Mouse (Mus musculus): ENCODE data around the gene Ppm1b. TPM values are rescaled to one million over a fixed set of nuclear protein-coding genes. Genes with fewer than 3 reads are reported as not detected.

The Ppm1b gene
- total and polyA plus RNA-seq, 3 experiments: 45.7 to 51.6 TPM; not detected in 1

GRCm38 (mm10) chr17:85028093-85028739 lies 71.7 kb downstream of the Ppm1b start, which contains the start of gene Slc3a1:
Gene Slc3a1 (plus strand): TSS chr17:85028376.
- Histone ChIP-seq H3K4me1 (ENCODE audit: control insufficient read depth in 1 of 2, insufficient read depth in 2 of 2, low read length in 2 of 2) (no peaks in the 10 kb centered on the region), H3K4me3 (ENCODE audit: control insufficient read depth in 1 of 2, insufficient read depth in 1 of 2, low read depth in 2 of 2, low read length in 2 of 2) (no peak within 1 kb of the TSS), H3K27me3 (ENCODE audit: control insufficient read depth in 1 of 2, insufficient read depth in 2 of 2, low read length in 2 of 2) (peaks cover 0 to 2% of the 10 kb centered on the region in 2 experiments; a peak in 1 of 4 replicates), H3K36me3 (ENCODE audit: control insufficient read depth in 1 of 2, insufficient read depth in 2 of 2, low read length in 2 of 2) (no peaks in the 10 kb centered on the region), H3K27ac (ENCODE audit: control insufficient read depth, low read depth, low read length) (no peak within 1 kb of the TSS), H3K9me3 (replicated peaks; ENCODE audit: insufficient read depth, low read length) (no peaks in the 10 kb centered on the region), H3K79me2 (ENCODE audit: control insufficient read depth, insufficient read depth, low read length, poor library complexity) (no peaks in the 10 kb centered on the region), H3K9ac (ENCODE audit: control insufficient read depth, low read depth, low read length, poor library complexity, severe bottlenecking) (no peak within 1 kb of the TSS)
- no peak for DNase-seq (ENCODE audit: low read depth, low spot score)
- TF ChIP-seq MYB (IDR thresholded peaks at IDR 0.05; ENCODE audit: low read depth, low read length) (no peak), GABPA (IDR thresholded peaks at IDR 0.05; ENCODE audit: low read depth, low read length) (no peak), TAL1 (IDR thresholded peaks at IDR 0.05; ENCODE audit: low read length) (no peak), ZNF384 (IDR thresholded peaks at IDR 0.05; ENCODE audit: low read depth, low read length) (no peak)

GRCm38 (mm10) chr17:85028797-85029196 lies 72.3 kb downstream of the Ppm1b start:
- H3K36me3 ChIP-seq (ENCODE audit: control insufficient read depth in 1 of 2, insufficient read depth in 2 of 2, low read length in 2 of 2): no peaks in the 10 kb centered on the region
- H3K27me3 ChIP-seq (ENCODE audit: control insufficient read depth in 1 of 2, insufficient read depth in 2 of 2, low read length in 2 of 2): peaks cover 0 to 2% of the 10 kb centered on the region in 2 experiments; a peak in 1 of 4 replicates
- TF ChIP-seq E2F4 (IDR thresholded peaks at IDR 0.05; ENCODE audit: borderline replicate concordance, low read depth, low read length) (no peak), TCF12 (IDR thresholded peaks at IDR 0.05; ENCODE audit: low read depth, low read length) (no peak), EP300 (IDR thresholded peaks at IDR 0.05; ENCODE audit: low read depth in 1 of 2, low read length in 2 of 2) (no peak), USF2 (IDR thresholded peaks at IDR 0.05; ENCODE audit: borderline replicate concordance in 1 of 2, insufficient read depth in 1 of 2, low read depth in 1 of 2, low read length in 2 of 2) (no peak), MYC (IDR thresholded peaks at IDR 0.05; ENCODE audit: low read depth, low read length) (no peak), ZNF384 (IDR thresholded peaks at IDR 0.05; ENCODE audit: low read depth, low read length) (no peak), NELFE (IDR thresholded peaks at IDR 0.05; ENCODE audit: low read depth, low read length) (no peak), BHLHE40 (IDR thresholded peaks at IDR 0.05; ENCODE audit: borderline replicate concordance, low read depth, low read length) (no peak), POLR2AphosphoS5 (IDR thresholded peaks at IDR 0.05; ENCODE audit: borderline replicate concordance, low read depth, low read length) (no peak)
- no peak overlapping the region for H3K4me3 ChIP-seq (ENCODE audit: control insufficient read depth in 1 of 2, insufficient read depth in 1 of 2, low read depth in 2 of 2, low read length in 2 of 2)
- DNase-seq (ENCODE audit: low read depth, low spot score): no peak
- H3K9me3 ChIP-seq (replicated peaks; ENCODE audit: insufficient read depth, low read length): no peaks in the 10 kb centered on the region
- H3K9ac ChIP-seq (ENCODE audit: control insufficient read depth, low read depth, low read length, poor library complexity, severe bottlenecking): no peak overlapping the region
- no peak overlapping the region for H3K27ac ChIP-seq (ENCODE audit: control insufficient read depth, low read depth, low read length)
- H3K4me1 ChIP-seq (ENCODE audit: control insufficient read depth in 1 of 2, insufficient read depth in 2 of 2, low read length in 2 of 2): no peaks in the 10 kb centered on the region
- H3K79me2 ChIP-seq (ENCODE audit: control insufficient read depth, insufficient read depth, low read length, poor library complexity): no peaks in the 10 kb centered on the region

GRCm38 (mm10) chr17:85030651-85031050 lies 74.1 kb downstream of the Ppm1b start:
- Histone ChIP-seq H3K27me3 (ENCODE audit: control insufficient read depth in 1 of 2, insufficient read depth in 2 of 2, low read length in 2 of 2) (peaks cover 0 to 2% of the 10 kb centered on the region in 2 experiments; a peak in 1 of 4 replicates), H3K4me1 (ENCODE audit: control insufficient read depth in 1 of 2, insufficient read depth in 2 of 2, low read length in 2 of 2) (no peaks in the 10 kb centered on the region), H3K9me3 (replicated peaks; ENCODE audit: insufficient read depth, low read length) (no peaks in the 10 kb centered on the region), H3K79me2 (ENCODE audit: control insufficient read depth, insufficient read depth, low read length, poor library complexity) (no peaks in the 10 kb centered on the region), H3K9ac (ENCODE audit: control insufficient read depth, low read depth, low read length, poor library complexity, severe bottlenecking) (no peak overlapping the region), H3K36me3 (ENCODE audit: control insufficient read depth in 1 of 2, insufficient read depth in 2 of 2, low read length in 2 of 2) (no peaks in the 10 kb centered on the region), H3K27ac (ENCODE audit: control insufficient read depth, low read depth, low read length) (no peak overlapping the region), H3K4me3 (ENCODE audit: control insufficient read depth in 1 of 2, insufficient read depth in 1 of 2, low read depth in 2 of 2, low read length in 2 of 2) (no peak overlapping the region)
- TF ChIP-seq SMC3 (IDR thresholded peaks at IDR 0.05; ENCODE audit: low read depth, low read length) (no peak), RAD21 (IDR thresholded peaks at IDR 0.05; ENCODE audit: low read depth, low read length) (no peak), JUND (IDR thresholded peaks at IDR 0.05; ENCODE audit: low read depth, low read length) (no peak), RCOR1 (IDR thresholded peaks at IDR 0.05; ENCODE audit: low read depth, low read length) (no peak), BHLHE40 (IDR thresholded peaks at IDR 0.05; ENCODE audit: borderline replicate concordance, low read depth, low read length) (no peak), TBP (IDR thresholded peaks at IDR 0.05; ENCODE audit: low read depth, low read length) (no peak)
- no peak for DNase-seq (ENCODE audit: low read depth, low spot score)

Data from MEL (cell line).